Mouse (Mus musculus) neutrophil, adult 65 days (primary cell): ENCODE measurements around the gene Zyg11a. TPM values are rescaled to one million over a fixed set of nuclear protein-coding genes. Genes with fewer than 3 reads are reported as not detected.

Source experiments
- total RNA-seq: library from RNA; stranded (reverse); gene quantifications from 2 replicates; pipeline ENCODE4 v1.2.4, GENCODE M21; 2023

The Zyg11a gene
- total RNA-seq = not detected in 2 replicates

DNA sequence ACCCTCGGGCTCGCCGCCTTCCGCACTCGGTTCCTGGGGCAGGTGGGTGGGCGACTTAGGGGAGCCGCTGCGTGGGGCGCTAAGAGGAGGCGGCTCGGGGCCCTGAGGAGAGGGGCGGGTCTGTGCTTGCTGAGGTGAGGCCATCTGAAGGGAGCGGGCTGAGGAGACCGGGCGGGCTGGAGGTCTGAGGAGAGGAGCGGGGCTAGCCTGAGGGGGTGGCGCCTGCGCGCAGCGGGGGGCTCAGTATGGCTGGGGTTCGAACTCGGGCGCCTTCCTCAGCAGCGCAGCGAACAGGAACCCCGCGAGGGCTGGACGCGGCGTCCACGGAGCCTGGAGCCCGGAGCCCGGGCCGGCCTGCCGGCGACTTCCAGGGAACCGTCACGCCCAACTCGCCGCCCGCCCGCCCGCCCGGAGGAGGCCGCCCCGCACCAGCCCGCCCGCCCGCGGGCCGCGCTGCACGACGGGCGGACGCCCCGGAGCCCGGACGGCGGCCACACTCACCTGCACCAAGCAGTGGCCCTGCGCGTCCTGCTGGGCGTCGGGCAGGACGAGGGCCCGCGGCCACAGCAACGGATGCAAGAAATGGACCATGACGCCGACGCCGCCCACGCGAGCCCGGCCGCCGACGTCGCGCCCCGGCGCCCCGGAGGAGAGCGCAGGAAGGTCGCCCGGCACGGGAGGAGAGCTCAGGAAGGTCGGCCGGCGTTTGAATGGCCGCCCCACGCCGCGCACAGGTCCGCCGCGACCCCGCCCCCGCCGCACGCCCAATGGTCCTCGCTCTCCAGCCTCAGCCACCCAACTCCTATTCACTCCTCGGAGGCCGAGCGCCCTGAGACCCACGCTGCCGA lies at the start of gene Zyg11a:
Gene Zyg11a, minus strand, starts transcription at position 717 of the 848 bp plus-strand sequence.

DNA sequence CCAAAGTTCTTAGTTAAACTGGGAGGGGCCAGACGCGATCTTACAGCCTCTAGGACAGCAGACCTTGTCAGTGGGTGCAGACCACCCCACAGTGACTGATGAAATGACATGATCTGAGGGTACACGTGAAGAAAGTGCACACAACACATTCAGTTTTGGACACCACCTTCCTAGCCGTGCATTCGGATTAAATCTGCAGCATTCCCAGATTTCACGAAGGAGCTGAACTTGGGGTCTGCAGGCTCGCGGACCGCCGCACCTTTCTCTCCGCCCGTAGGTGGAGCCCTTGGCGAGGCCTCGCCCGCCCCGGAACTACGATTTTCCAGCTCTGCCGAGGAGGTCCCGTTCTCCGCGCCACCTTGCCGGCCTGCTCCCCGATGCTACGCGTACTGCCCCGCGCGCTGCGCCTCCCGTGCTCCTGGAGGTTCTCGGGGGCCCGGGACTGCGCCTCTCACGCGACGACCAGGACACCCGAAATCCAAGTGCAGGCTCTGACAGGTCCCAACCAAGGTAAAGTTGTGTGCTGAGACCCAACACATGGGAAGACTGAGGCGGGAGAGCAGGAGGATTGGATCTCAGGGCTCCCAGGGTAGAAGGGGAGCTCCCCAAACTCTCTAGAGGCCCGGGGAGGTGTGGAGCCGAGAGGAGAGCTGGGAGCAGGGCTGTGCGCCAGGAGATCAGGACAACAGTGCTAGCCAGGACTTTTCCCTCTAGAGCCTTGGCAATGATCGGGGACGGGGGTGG lies 52.5 kb downstream of the Zyg11a start, which contains the start of gene Echdc2:
Gene Echdc2, plus strand, starts transcription at position 286 of the 744 bp plus-strand sequence.

DNA sequence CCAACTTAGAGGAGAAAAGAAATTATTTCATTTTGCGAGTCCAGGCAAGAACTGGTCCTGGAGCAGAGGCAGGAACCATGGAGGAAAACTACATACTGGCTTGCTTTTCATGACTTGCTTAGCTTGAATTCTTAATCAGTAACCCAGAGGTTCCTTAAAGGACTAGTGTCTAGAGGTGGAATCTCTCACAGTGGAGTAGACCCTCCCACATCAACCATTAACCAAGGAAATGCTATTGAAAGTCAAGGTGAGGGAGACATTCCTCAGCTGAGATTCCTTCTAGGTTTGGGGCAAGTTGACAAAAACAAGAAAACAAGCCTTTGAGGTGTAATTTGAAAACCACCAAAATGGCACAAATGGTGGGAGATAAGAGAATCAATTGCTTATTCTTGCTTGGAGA lies 73.0 kb downstream of the Zyg11a start, which contains the start of gene Scp2:
Gene Scp2, minus strand, starts transcription at position 119 of the 400 bp plus-strand sequence.

Other genes with a start within 250 kb of the Zyg11a start
- gene Slc1a7, start 249.7 kb downstream of the Zyg11a start, total RNA-seq = not detected in 2 replicates
- 0.70 TPM in 1 of 2 replicates, not detected in the other for gene Podn, start 121.6 kb downstream of the Zyg11a start, total RNA-seq
- gene Scp2, start 73.0 kb downstream of the Zyg11a start, total RNA-seq = 158 and 189 TPM in 2 replicates
- gene Echdc2, start 52.6 kb downstream of the Zyg11a start, total RNA-seq = not detected in 2 replicates
- gene Zyg11b, start 83.0 kb upstream of the Zyg11a start, total RNA-seq = 32.0 and 39.3 TPM in 2 replicates
- 5.1 and 6.0 TPM in 2 replicates for gene Coa7, start 110.1 kb upstream of the Zyg11a start, total RNA-seq
- not detected in 2 replicates for gene Shisal2a, start 165.3 kb upstream of the Zyg11a start, total RNA-seq
- gene Gpx7, start 188.9 kb upstream of the Zyg11a start, total RNA-seq = 0.32 TPM in 1 of 2 replicates, not detected in the other
- 47.5 and 54.0 TPM in 2 replicates for gene Tut4, start 241.4 kb upstream of the Zyg11a start, total RNA-seq